Mouse (Mus musculus) adrenal gland (tissue): ENCODE data around the gene Rft1.

ENCODE experiments used
- intact Hi-C: fragments of 180-260 bp; cut with DNase I; formaldehyde crosslinking; loops from one replicate; pipeline ENCODE4 v1.15.1; 2025

The Rft1 gene

GRCm38 (mm10) chr14:30628235-30628634 lies 25.9 kb upstream of the Rft1 start:
- intact Hi-C loops = no loop called here

- intact Hi-C loops = no loop called here
These were observed 24.3 kb upstream of the Rft1 start for GRCm38 (mm10) chr14:30629839-30630238.

- intact Hi-C loops = no loop called here
These were observed 23.2 kb upstream of the Rft1 start for GRCm38 (mm10) chr14:30630811-30631576.

- intact Hi-C loops = no loop called here
These were observed 22.3 kb upstream of the Rft1 start for GRCm38 (mm10) chr14:30631834-30632233.

- intact Hi-C loops = no loop called here
These were observed 20.5 kb upstream of the Rft1 start for GRCm38 (mm10) chr14:30633708-30634107.

- intact Hi-C loops = no loop called here
These were observed 19.7 kb upstream of the Rft1 start for GRCm38 (mm10) chr14:30634418-30634817.

GRCm38 (mm10) chr14:30635219-30635910 lies 18.8 kb upstream of the Rft1 start:
- intact Hi-C loops = no loop called here

- intact Hi-C loops = no loop called here
These were observed 17.7 kb upstream of the Rft1 start for GRCm38 (mm10) chr14:30636499-30636898.

- intact Hi-C loops = no loop called here
These were observed 17.1 kb upstream of the Rft1 start for GRCm38 (mm10) chr14:30637087-30637486.

GRCm38 (mm10) chr14:30638009-30638408 lies 16.2 kb upstream of the Rft1 start:
- intact Hi-C loops = no loop called here

- intact Hi-C loops = no loop called here
These were observed 15.5 kb upstream of the Rft1 start for GRCm38 (mm10) chr14:30638686-30639085.

GRCm38 (mm10) chr14:30641748-30642147 lies 12.4 kb upstream of the Rft1 start:
- intact Hi-C loops = no loop called here

- intact Hi-C loops = no loop called here
These were observed 10.1 kb upstream of the Rft1 start for GRCm38 (mm10) chr14:30644026-30644425.

- intact Hi-C loops = loop anchor here (5.0 kb wide), 1 partner anchor 33 kb away; no protein-coding TSS in a partner anchor
These were observed 9.1 kb upstream of the Rft1 start for GRCm38 (mm10) chr14:30645066-30645465.

- intact Hi-C loops = loop anchor here (5.0 kb wide), 1 partner anchor 34 kb away; no protein-coding TSS in a partner anchor
These were observed 7.7 kb upstream of the Rft1 start for GRCm38 (mm10) chr14:30646486-30646885.

GRCm38 (mm10) chr14:30648478-30648877 lies 5.7 kb upstream of the Rft1 start:
- intact Hi-C loops = loop anchor here (5.0 kb wide), 1 partner anchor 36 kb away; no protein-coding TSS in a partner anchor

GRCm38 (mm10) chr14:30649745-30650144 lies 4.4 kb upstream of the Rft1 start:
- intact Hi-C loops = loop anchor here (2.0 to 5.0 kb wide), 2 partner anchors 37 to 59 kb away; no protein-coding TSS in a partner anchor

GRCm38 (mm10) chr14:30650969-30651368 lies 3.2 kb upstream of the Rft1 start:
- intact Hi-C loops = loop anchor here (2.0 kb wide), 1 partner anchor 60 kb away; no protein-coding TSS in a partner anchor

GRCm38 (mm10) chr14:30654691-30655228 lies 600 bp downstream of the Rft1 start:
- intact Hi-C loops = no loop called here

GRCm38 (mm10) chr14:30655531-30655930 lies 1.4 kb downstream of the Rft1 start:
- intact Hi-C loops = no loop called here

- intact Hi-C loops = no loop called here
These were observed 11.9 kb downstream of the Rft1 start for GRCm38 (mm10) chr14:30666061-30666460.

GRCm38 (mm10) chr14:30666604-30667003 lies 12.4 kb downstream of the Rft1 start:
- intact Hi-C loops = no loop called here
